Mouse (Mus musculus) ovary, postnatal 36 days (tissue): ENCODE results near the gene 0610037L13Rik.

Experiments used
- DNase-seq: peaks from one replicate; pipeline ENCODE4 v3.0.0; 2022; ENCODE audit warnings: low spot score, mixed read lengths

0610037L13Rik gene

GRCm38 (mm10) chr4:107889731-107890432 is at the start of gene 0610037L13Rik:
Gene 0610037L13Rik (plus strand): TSS chr4:107889813.
- peak; percentile 91 for DNase-seq

- DNase-seq = no peak
Observed at GRCm38 (mm10) chr4:107843687-107844086, 45.9 kb upstream of the 0610037L13Rik start.

- peak; percentile 70 for DNase-seq
Observed at GRCm38 (mm10) chr4:107844971-107845370, 44.6 kb upstream of the 0610037L13Rik start.

GRCm38 (mm10) chr4:107846795-107847194 is 42.8 kb upstream of the 0610037L13Rik start:
- DNase-seq = no peak

- no peak for DNase-seq
Observed at GRCm38 (mm10) chr4:107848546-107848945, 41.1 kb upstream of the 0610037L13Rik start.

GRCm38 (mm10) chr4:107849621-107850020 is 40.0 kb upstream of the 0610037L13Rik start:
- no peak for DNase-seq

GRCm38 (mm10) chr4:107850091-107850490 is 39.5 kb upstream of the 0610037L13Rik start:
- no peak for DNase-seq

DNA sequence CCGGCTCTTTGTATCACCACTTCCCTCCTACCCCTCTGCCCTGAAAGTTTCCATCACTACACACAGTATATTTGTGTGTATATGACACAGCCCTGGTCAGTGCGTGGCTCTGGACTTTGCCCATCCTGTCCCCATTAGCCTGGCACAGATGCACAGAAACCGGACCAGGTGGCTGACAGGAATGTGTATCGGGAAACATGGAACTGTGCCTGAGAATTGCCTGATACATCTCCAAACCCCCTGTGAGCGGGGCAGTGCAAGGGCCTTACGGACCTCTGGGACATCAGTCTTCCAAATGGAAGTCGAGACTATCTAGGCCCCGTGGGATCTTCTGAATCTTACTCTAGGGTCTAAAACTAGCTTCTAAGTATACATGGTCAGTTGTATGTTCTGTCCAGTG is 36.3 kb upstream of the 0610037L13Rik start:
- DNase-seq = no peak

DNA sequence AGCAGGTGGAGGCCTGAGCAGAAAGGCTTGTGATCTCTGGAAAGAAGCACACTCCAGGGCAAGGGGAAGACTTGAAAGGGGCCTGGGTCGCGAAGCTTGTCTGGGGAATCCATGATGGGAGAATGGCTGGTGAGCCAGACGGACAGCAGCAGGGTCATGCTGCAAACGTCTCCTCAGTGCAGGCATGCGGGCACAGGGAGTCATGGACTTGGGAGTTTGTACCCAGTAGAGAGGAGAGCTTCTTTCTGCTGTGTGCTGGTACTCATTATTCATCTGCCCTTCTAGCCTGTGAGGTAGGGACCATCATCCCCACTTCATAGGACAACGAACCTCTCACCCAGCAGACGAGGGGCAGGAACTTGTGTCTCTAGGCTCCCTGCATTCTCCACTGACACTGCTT is 35.8 kb upstream of the 0610037L13Rik start:
- no peak for DNase-seq

DNA sequence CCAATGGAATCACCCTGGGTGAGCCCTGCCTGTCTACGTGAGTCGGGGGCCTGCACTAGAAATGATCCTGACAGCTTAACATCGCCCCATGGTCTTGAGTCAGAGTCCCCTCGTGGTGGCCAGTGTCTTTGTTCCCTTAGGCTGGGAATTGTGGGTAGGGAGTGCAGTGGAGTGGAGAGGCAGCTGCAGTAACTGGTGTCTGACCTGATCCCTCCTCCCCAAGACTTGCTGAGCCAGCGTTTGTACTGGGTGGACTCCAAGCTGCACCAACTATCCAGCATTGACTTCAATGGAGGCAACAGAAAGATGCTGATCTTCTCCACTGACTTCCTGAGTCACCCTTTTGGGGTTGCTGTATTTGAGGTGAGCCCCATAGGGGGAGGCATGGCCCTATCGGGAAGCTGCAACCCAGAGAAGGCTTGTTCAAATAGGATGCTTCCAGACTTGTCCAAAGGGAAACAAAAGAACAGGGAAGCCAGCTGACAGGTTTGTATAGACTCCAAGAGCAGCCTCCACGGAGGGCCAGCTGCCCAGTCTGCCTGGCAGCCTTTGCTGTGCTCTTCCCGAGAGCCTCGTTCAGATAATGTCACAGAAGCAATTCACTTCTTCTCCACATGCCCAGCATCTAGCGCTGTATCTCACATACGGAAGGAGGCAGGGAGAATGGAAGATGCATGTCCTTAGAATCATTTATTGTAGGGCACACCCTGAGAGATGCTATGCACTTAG is 32.5 kb upstream of the 0610037L13Rik start:
- DNase-seq = no peak

GRCm38 (mm10) chr4:107858995-107859394 is 30.6 kb upstream of the 0610037L13Rik start:
- DNase-seq = no peak

- no peak for DNase-seq
Observed at GRCm38 (mm10) chr4:107864866-107865265, 24.7 kb upstream of the 0610037L13Rik start.

DNA sequence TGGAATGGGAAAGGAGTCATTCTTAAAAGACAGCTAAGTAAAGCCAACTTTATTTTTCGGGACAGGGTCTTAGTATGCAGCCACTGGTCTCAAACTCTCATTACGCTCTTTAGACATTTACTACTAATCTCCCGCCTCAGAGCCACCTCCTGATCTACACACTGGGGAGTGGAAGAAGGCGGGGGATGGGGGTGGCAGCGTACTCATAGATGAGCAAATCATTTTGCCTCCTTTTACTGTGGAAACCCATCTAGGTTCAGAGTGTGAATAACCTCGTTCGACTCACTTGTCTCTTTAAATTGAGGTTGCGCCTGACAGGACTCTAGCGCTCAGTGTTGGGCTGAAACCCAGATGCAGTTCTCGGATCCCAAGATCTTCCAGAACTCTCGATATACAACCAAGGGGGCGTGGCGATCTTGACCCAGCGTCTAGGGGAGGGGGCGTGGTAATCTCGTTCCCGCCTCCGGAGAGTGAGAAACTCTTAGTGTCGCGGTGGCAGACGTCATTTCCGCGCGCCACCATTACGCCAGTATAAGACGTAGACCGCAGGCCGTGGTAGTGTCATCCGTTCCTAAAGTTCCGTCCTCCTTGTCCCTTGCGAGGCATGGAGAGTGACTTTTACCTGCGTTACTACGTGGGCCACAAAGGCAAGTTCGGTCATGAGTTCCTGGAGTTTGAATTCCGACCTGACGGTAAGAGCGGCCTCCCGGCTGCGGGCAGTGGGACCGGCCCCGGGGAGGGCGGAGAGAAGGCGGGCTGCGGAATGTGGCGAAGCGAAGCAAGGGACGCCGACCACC is 10.2 kb upstream of the 0610037L13Rik start, which contains the start of gene Magoh:
Gene Magoh, plus strand, starts transcription at position 502 of the 797 bp plus-strand sequence.
- DNase-seq = peak; percentile 94

DNA sequence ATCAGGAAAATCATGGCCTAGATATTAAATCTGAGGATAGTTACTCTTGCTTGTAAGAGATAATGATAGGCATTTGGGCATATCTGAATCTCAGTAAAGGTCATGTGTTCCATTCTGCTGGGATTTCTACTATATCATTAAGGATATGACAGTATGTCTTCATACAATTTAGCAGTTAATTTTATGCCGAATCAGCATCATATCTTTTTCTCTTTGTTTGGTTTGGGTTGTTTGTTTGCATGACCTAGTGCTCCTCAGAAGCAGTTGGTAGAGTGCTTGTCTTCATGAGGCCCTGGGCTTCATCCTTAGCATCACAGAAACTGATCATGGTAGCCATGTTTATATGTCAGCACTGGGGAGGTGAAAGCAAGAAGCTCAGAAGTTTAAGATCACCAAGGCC is 8.0 kb upstream of the 0610037L13Rik start:
- no peak for DNase-seq

DNA sequence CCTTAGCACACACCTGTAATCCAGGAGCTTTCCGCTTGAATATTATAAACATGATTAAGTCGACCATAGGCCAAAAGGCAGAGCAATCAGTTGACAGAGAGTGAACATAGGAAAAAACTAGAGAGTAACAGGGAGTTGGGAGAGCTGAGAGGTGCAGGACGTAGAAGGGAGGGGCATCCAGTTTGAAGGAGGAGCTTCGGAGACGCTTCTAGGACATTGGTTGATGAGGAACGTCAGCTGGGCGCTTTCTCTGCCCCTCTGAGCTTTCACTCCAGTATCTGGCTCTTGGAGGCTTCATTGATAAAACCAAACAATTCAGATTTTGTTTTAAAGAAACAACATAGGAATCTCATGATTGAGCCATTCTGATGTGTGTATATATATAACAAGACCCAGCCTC is 3.2 kb upstream of the 0610037L13Rik start:
- DNase-seq = no peak

DNA sequence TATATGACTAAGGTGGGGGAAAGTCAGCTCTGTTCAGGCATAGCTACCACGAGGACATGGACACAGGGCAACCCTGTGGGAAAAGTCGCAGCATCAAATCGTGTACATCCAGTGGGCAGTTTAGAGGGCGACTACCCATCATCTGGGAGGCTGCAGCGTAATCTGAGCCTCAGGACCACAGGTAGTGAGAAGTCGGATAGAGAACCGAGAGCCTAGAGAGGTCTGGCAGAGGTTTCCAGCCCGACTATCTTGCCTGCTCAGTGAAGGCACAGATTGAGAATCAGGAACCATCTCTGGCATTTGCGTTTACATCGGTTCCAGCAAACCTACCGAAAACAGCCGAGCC is 255 bp upstream of the 0610037L13Rik start:
- DNase-seq = no peak

GRCm38 (mm10) chr4:107892663-107893062 is 3.0 kb downstream of the 0610037L13Rik start:
- DNase-seq = no peak

DNA sequence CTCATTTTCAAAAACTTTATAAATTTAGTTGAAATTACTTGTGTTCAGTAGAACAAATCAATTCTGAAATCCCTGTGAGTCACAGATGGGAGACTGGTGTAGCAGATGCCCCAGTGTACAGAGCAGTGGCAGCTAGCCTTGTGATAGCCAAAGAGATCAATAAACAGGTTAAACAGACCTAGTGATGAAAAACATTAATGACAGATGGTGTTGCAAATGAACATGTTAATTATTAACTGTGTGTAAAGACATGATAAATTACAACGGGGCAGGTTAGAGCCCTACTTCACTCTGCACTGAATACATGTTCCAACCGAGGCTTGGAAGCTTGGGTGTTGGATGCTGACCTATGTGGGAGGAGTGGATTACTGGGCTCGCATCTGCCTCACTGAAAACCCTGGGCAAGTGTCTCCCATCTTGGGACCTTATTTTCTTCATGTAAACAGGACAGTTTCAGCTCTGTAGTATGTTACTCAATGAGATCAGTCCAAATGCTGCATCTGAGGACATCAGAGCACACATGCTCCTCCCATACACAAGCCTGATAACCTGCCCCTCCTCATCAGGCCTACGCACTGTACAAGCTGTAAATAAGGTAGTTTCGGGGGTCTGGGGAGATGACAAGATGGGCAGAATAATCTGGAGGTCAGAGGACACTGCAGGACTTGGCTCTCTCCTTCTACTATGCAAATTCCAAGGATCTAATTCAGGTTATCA is 9.8 kb downstream of the 0610037L13Rik start:
- no peak for DNase-seq

GRCm38 (mm10) chr4:107900206-107900605 is 10.6 kb downstream of the 0610037L13Rik start:
- DNase-seq = no peak

DNA sequence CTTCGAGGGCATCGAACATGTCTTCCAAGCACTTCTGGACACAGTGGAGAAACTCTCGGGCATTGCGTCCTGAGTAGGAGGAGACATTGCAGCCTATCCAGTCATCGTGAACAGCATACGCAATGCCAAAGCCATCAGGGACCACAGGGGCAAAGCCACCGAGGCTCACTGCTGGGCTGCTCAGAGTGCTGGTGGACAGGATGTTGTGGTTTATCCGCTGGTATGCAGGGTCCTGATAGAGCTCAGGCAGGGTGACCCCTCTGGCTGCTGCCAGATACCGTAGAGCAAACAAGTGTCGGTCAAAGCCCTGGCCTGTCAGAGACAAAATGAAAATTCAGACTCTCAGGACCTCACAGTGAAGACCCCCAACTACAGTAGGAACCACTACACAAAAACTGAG is 14.6 kb downstream of the 0610037L13Rik start:
- DNase-seq = no peak

- DNase-seq = no peak
Observed at GRCm38 (mm10) chr4:107906561-107906960, 16.9 kb downstream of the 0610037L13Rik start.

GRCm38 (mm10) chr4:107910020-107910419 is 20.4 kb downstream of the 0610037L13Rik start:
- DNase-seq = no peak
